1 mouse cellular context compared by ENCODE assay signal in the genomic region with DNA sequence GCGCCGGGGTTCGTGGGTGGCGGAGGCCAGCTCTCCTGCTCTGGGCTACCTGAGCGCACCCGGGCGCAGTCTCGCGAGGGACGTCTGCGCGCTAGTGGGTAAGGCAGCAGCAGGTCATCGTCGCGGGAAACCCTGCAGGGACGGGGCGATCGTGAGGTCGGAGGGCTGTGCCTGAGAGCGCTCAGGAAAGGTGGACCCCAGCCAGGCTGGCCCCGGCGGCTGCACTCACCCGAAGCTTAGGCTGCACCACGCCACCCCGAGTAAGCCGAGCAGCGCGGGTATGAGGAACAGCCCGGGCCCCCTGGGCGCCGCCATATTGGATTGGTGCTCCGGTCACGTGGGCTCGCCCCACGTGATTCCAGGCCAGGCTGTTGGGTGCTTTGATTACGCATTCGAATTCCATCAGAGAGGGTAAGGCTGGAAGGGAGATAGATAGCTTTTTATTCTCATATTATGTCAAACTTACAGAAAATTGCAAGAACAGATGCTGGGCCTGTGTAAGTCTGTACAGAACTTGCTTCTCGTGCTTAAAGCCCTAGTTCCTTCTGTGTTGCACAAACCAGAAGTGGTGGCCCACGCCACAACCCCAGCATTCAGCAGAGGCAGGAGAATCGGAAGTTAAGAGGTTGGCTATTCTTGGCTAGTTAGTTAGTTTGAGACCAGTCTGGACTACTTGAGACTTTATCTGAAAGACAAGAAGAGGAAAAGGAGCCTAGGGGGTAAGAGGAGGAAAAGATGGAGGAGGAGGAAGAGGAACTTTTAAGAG.
A peak's percentile ranks its signal among the peaks of the same experiment; 100 is the strongest.
TF ChIP-seq lines count a peak whose summit lies in the region.

A gene (minus strand): TSS at position 345 of the 766 bp plus-strand sequence.

TF ChIP-seq in MEL, 35 proteins besides CTCF, POLR2A, EP300 and RAD21 (continued from another document):
- TF ChIP-seq MYC (IDR thresholded peaks at IDR 0.05; ENCODE audit: low read depth, low read length) (peak; percentile 91), USF2 (IDR thresholded peaks at IDR 0.05; ENCODE audit: borderline replicate concordance in 1 of 2, insufficient read depth in 1 of 2, low read depth in 1 of 2, low read length in 2 of 2) (peak; percentile 98 to 100), SMC3 (IDR thresholded peaks at IDR 0.05; ENCODE audit: low read depth, low read length) (no peak), TCF12 (IDR thresholded peaks at IDR 0.05; ENCODE audit: low read depth, low read length) (peak; percentile 46; the same call in 1 of the 2 replicates)
TF ChIP-seq in MEL: peak in this region for 14.
